Mouse (Mus musculus) megakaryocyte, embryonic 14.5 days (primary cell): ENCODE results near the gene Fbxl17.

ENCODE experiments used
- FLI1 ChIP-seq: IDR thresholded peaks from 2 replicates; pipeline ENCODE4 v1.6.1; 2012; ENCODE audit warnings: low read length, inconsistent platforms, mixed read lengths
- GATA1 ChIP-seq: IDR thresholded peaks from 3 replicates; pipeline ENCODE4 v1.6.1; 2012; ENCODE audit warnings: mixed read lengths, low read length, inconsistent platforms, borderline replicate concordance

GRCm38 (mm10) chr17:63399816-63400215 lies 100.0 kb downstream of the Fbxl17 start:
- TF ChIP-seq GATA1 (no peak), FLI1 (no peak)
